Mouse (Mus musculus) fibroblast of lung, adult 2 months (primary cell): Measurements from ENCODE around the gene Tff1.
A peak's percentile ranks its signal among the peaks of the same experiment; 100 is the strongest.

Experiments used
- DNase-seq: peaks from one replicate; pipeline ENCODE4 v3.0.0-alpha.2; 2011; ENCODE audit warnings: low read depth

The Tff1 gene

GRCm38 (mm10) chr17:31152966-31153499, 12.0 kb downstream of the Tff1 start:
- DNase-seq, result no peak

GRCm38 (mm10) chr17:31152512-31152911, 12.6 kb downstream of the Tff1 start:
- no peak for DNase-seq

DNA sequence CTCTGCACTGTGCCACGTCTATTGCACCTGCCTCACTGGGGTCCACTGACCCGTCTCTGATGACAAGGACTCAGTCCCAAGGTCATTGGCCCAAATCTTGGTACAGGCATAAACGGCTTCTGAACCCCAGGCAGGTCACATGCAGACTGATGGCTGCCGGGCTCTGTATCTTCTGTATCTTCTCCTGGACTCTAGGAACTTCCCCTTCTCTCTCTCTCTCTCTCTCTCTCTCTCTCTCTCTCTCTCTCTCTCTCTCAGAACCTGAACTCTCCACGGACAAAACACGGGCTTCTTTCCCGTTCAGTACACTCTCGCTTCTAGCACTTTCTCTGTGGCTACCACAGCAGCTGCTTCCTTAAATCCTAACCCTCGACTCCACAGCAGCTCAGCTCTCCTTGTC, 19.1 kb downstream of the Tff1 start:
- DNase-seq, result no peak

GRCm38 (mm10) chr17:31144040-31145037, 20.7 kb downstream of the Tff1 start, which contains the start of gene Tff2:
Tff2 (minus strand) TSS chr17:31144282.
- no peak for DNase-seq

- DNase-seq, result no peak
These were observed 23.0 kb downstream of the Tff1 start for GRCm38 (mm10) chr17:31142116-31142515.

GRCm38 (mm10) chr17:31138398-31138797, 26.7 kb downstream of the Tff1 start:
- peak; percentile 5 for DNase-seq

DNA sequence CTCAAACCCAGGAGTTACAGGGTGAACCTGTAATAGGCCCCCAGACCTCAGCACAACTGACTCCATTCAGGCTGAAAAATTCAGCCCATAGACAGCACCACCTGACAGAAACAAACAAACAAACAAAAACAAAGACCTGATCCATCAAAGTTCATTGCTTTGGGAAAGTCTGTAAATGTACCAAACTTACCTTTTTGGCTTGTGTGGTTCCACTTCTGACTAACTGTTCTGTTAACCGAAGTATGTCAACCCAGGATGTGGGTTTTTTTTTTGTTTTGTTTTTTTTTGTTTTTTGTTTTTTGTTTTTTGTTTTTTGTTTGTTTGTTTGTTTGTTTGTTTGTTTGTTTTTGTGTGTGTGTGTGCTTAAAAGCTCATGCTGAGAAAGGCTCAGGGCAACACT, 28.3 kb downstream of the Tff1 start:
- no peak for DNase-seq

- DNase-seq, result no peak
These were observed 28.8 kb downstream of the Tff1 start for GRCm38 (mm10) chr17:31136291-31136690.

- DNase-seq, result no peak
These were observed 30.2 kb downstream of the Tff1 start for GRCm38 (mm10) chr17:31134913-31135312.

DNA sequence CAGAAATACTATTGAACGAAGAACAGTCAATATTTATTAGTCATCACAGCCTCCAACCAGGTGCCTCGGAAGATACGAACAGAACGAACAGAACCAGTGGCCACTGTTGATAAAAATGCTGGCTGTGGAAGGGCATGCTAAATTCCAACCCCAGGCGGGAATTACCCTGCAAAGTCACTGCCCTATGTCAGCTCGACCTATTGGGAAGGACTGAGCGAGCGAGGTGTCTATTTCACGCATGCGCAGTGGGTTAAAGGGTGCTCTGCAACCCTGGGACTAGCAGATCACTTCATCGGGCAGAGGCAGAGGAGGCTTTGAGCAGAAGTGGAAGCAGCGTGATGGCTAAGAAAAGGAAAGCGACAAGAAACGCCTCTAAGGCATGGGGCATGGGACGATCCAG, 31.3 kb downstream of the Tff1 start:
- DNase-seq, result no peak

DNA sequence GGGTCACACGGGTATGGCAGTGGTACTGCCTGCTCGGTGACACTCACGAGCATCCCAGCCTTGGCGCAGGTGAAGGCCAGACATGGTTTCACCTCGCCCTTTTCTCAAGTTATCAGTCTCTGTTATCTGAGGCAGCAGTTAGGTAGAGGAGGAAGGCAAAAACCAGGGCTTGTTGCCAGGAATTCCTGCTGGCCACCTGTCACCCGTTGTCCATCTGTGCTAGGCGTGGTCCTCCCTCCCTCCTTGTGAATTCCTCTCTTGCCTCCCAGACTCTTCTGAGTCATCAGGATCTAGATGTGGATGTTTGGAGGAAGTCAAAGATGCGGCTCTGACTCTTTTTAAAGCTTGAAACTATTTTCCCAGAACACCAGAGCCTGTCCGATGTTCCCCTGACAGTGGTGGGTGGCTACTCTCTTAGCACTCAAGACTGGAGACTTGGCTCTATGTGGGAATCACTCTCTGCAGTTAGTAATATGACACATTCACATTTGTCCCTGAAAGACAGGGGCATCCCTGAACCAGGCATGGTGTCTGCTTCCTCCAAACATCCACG, 33.7 kb downstream of the Tff1 start:
- DNase-seq, result no peak

DNA sequence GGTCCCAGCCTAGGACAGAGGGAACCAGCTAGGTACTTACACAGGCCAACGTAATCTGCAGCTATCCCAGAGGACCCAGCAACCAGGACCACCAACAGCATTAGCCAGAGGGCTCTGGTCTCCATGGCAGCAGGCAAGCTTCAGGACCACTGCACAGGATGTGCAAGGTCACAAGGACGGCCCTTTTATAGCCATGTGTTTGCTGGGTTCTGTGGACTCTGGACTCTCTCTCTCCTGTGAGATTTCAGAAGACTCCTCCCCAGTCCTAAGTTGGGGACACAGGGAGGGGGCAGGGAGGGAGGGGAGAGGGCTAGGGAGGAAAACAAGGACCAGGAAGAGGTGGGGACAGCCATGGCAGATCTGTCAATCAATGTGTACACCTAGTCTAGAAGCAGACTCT, 35.6 kb downstream of the Tff1 start, which contains the start of gene Tff3:
TSS of gene Tff3 (minus strand) at position 195 of the 400 bp plus-strand sequence.
- no peak for DNase-seq

DNA sequence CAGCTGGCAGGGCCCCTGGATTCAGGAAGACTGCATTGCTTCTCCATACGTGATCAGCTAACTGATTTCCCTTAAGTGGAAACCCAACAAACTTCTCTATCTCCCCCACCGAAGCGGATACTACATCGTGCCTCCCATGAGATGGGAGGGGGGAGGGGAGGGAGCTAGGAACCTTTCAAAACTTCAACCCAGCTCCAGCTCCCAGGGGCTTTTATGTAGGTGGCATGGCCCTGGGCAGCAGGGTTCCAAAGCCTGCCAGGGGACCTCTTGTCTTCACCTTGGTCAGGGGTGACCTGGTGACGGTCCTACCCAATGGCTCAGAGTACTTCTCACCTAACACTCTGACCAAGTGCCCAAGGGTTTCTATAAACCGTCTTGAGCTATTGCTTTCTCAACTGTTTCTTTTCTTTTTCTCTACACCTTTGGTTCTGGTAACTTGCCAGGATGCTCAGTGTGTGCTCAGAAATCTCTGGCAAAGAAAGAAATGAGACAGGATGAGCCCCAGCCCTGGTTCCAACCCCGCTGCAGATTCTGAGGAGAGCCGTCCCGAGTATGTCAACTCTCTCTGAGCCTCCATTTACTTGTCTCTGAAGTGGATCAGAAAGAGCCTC, 36.3 kb downstream of the Tff1 start:
- no peak for DNase-seq

- DNase-seq, result no peak
These were observed 39.4 kb downstream of the Tff1 start for GRCm38 (mm10) chr17:31125548-31126266.

- DNase-seq, result no peak
These were observed 43.1 kb downstream of the Tff1 start for GRCm38 (mm10) chr17:31121975-31122374.

- DNase-seq, result no peak
These were observed 45.6 kb downstream of the Tff1 start for GRCm38 (mm10) chr17:31119429-31119828.

DNA sequence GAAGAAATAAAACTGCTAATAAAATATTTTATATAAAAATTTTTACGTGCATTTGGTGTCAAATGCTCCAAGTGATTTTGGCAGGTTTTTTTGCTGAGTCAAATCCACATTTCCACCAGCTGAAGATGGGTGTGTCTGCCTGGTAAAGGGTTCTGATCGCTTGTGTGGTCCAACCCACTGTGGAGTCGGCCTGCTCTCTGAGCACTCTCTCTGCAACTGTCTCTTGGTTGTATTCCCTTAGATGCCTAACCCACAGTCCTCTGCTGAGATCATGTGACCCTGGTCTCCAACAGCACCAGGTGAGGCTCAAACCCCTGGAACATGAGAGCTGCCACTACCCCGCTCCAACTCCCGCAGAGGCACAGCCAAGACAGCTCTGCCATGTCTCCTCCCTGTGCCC, 47.1 kb downstream of the Tff1 start:
- no peak for DNase-seq

DNA sequence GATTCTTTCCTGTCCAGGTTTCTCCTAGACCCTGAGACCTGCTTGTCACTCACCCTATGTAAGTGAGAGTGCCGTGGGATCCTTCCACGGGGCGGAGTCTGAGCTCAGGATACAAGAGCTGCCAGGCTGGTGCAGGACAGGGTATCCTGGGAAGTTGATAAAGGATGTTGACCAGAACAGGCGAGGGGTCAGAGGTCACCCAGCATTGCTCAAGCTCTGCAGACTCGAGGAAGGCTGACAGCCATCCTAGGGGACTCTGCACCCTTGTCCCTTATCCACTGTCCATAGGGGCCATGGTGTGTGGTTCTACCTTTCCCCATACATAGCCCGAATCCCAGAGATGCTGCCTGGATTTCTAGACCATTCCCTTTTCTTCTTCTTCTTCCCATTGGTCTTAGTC, 49.0 kb downstream of the Tff1 start:
- DNase-seq, result no peak

DNA sequence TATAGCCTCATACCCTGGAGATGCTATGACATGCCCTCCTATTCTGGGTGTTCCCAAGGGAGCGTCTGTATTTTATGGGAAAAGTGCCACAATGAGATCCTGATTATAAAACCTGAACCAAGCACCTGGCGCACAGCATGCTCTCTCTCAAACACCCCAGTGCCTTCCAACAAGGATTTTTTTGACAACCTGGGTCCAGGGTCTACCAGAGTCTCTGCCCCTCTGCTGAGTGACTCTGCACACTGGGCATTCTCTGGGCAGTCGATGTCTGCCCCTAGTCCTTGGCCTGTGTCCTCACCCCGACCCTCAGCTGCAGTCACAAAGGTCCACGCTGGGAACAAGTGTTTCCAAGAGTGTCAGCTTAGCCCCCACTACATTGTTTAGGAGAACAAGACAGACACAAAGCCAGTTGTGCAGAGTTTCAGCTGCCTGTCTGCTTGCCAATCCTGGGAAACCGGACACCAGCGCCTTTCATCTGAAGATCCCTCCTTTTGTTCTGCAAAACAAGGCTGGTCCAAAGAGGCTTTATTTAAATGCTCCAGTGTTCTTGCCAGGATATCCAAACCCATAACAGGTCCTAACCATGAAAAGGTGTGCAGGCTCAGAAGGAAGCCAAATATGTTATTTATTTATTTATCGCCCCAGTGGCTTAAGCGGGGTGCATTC, 51.8 kb downstream of the Tff1 start:
- no peak for DNase-seq
